Mouse (Mus musculus) spleen, adult 2 months (tissue): ENCODE measurements around the gene Xrn1.

Experiments
- CTCF ChIP-seq: fragments of 200-500 bp; IDR thresholded peaks from 2 replicates; pipeline ENCODE4 v1.5.1; 2011; ENCODE audit warnings: mild to moderate bottlenecking, inconsistent platforms; ENCODE audit not compliant: insufficient read depth, insufficient read length, insufficient replicate concordance; ENCODE audit errors: extremely low read depth
- POLR2A ChIP-seq: fragments of 200-500 bp; IDR thresholded peaks from 2 replicates; pipeline ENCODE4 v1.6.1; 2011; ENCODE audit warnings: low read depth, low read length, inconsistent platforms

GRCm38 (mm10) chr9:95954226-95954584 is 355 bp upstream of the Xrn1 start:
- TF ChIP-seq CTCF: no peak
- no peak for TF ChIP-seq POLR2A
